Mouse (Mus musculus) neutrophil, adult 59 days (primary cell): ENCODE measurements around the gene Trim46. TPM values are rescaled to one million over a fixed set of nuclear protein-coding genes. Genes with fewer than 3 reads are reported as not detected.

ENCODE experiments used
- total RNA-seq, 2 experiments: library from RNA; stranded (reverse); gene quantifications; 1 replicate in 1 of 2; 2 replicates in 1 of 2; pipeline ENCODE4 v1.2.4; 2023

The Trim46 gene
- under 1 TPM; 0.53 to 0.69 TPM for total RNA-seq

GRCm38 (mm10) chr3:89246261-89247100 lies at the start of gene Trim46:
Gene Trim46, minus strand, starts transcription at chr3:89246309.

GRCm38 (mm10) chr3:89280606-89281511 lies 34.8 kb upstream of the Trim46 start, which contains the start of gene Efna1:
Gene Efna1, minus strand, starts transcription at chr3:89281142.

GRCm38 (mm10) chr3:89270051-89270755 lies 24.1 kb upstream of the Trim46 start, which contains the start of gene Slc50a1:
Gene Slc50a1, minus strand, starts transcription at chr3:89270570.

GRCm38 (mm10) chr3:89259076-89259475 lies 13.0 kb upstream of the Trim46 start, which contains the start of gene Dpm3:
Gene Dpm3, plus strand, starts transcription at chr3:89259358.

GRCm38 (mm10) chr3:89245688-89246171 lies 379 bp downstream of the Trim46 start, which contains the start of gene Krtcap2:
Gene Krtcap2, plus strand, starts transcription at chr3:89245966.

GRCm38 (mm10) chr3:89228836-89229235 lies 17.3 kb downstream of the Trim46 start, which contains the start of gene Muc1:
Gene Muc1, plus strand, starts transcription at chr3:89229057.

GRCm38 (mm10) chr3:89226900-89227299 lies 19.2 kb downstream of the Trim46 start, which contains the start of gene Mtx1:
Gene Mtx1, minus strand, starts transcription at chr3:89227088.

GRCm38 (mm10) chr3:89214681-89215411 lies 31.3 kb downstream of the Trim46 start, which contains the start of gene Thbs3:
Gene Thbs3, plus strand, starts transcription at chr3:89215180.

GRCm38 (mm10) chr3:89202253-89203141 lies 43.6 kb downstream of the Trim46 start, which contains the start of gene Gba:
Gene Gba, plus strand, starts transcription at chr3:89202928.

Other genes starting within 250 kb of the Trim46 start
- 10 to 100 TPM; 18.7 to 23.5 TPM for gene Rusc1, start 153.0 kb downstream of the Trim46 start, total RNA-seq
- gene Gm43738, start 145.2 kb downstream of the Trim46 start, total RNA-seq: not detected
- gene Fdps, start 144.3 kb downstream of the Trim46 start, total RNA-seq: 10 to 100 TPM; 27.4 to 34.5 TPM
- 10 to 100 TPM in 1 of 2 experiments, 1 to 10 TPM in 1; 5.7 to 15.2 TPM for gene Pklr, start 110.2 kb downstream of the Trim46 start, total RNA-seq
- not detected for gene Hcn3, start 86.1 kb downstream of the Trim46 start, total RNA-seq
- 10 to 100 TPM; 46.4 to 68.4 TPM for gene Clk2, start 81.5 kb downstream of the Trim46 start, total RNA-seq
- 10 to 100 TPM; 43.8 to 48.0 TPM for gene Scamp3, start 68.8 kb downstream of the Trim46 start, total RNA-seq
- gene Fam189b, start 63.2 kb downstream of the Trim46 start, total RNA-seq: 1 to 10 TPM; 6.2 to 8.9 TPM
- 10 to 100 TPM; 62.4 to 71.4 TPM for gene Gba, start 43.4 kb downstream of the Trim46 start, total RNA-seq
- gene Thbs3, start 31.1 kb downstream of the Trim46 start, total RNA-seq: 1 to 10 TPM in 1 of 2 experiments, under 1 TPM in 1; 0.38 to 1.1 TPM
- gene Mtx1, start 19.2 kb downstream of the Trim46 start, total RNA-seq: 10 to 100 TPM; 51.2 to 53.3 TPM
- not detected for gene Muc1, start 17.3 kb downstream of the Trim46 start, total RNA-seq
- 10 to 100 TPM; 58.9 to 75.6 TPM for gene Krtcap2, start 343 bp downstream of the Trim46 start, total RNA-seq
- gene Dpm3, start 13.0 kb upstream of the Trim46 start, total RNA-seq: 10 to 100 TPM; 35.3 to 45.6 TPM
- 10 to 100 TPM; 18.8 to 21.5 TPM for gene Slc50a1, start 24.3 kb upstream of the Trim46 start, total RNA-seq
- gene Efna1, start 34.8 kb upstream of the Trim46 start, total RNA-seq: not detected
- not detected for gene Efna3, start 76.7 kb upstream of the Trim46 start, total RNA-seq
- not detected for gene Efna4, start 91.7 kb upstream of the Trim46 start, total RNA-seq
- gene Adam15, start 103.7 kb upstream of the Trim46 start, total RNA-seq: 100 to 1,000 TPM; 120 to 129 TPM
- not detected for gene Dcst2, start 115.7 kb upstream of the Trim46 start, total RNA-seq
- gene Dcst1, start 118.9 kb upstream of the Trim46 start, total RNA-seq: not detected
- 100 to 1,000 TPM; 134 to 142 TPM for gene Zbtb7b, start 148.5 kb upstream of the Trim46 start, total RNA-seq
- under 1 TPM in 1 of 2 experiments, not detected in 1; 0.87 TPM for gene Lenep, start 156.5 kb upstream of the Trim46 start, total RNA-seq
- 10 to 100 TPM; 14.4 to 16.8 TPM for gene Flad1, start 165.6 kb upstream of the Trim46 start, total RNA-seq
- gene Cks1b, start 172.1 kb upstream of the Trim46 start, total RNA-seq: 10 to 100 TPM; 42.6 to 51.9 TPM
- gene Shc1, start 172.1 kb upstream of the Trim46 start, total RNA-seq: 100 to 1,000 TPM; 104 to 111 TPM
- gene Pygo2, start 183.9 kb upstream of the Trim46 start, total RNA-seq: 10 to 100 TPM; 37.1 to 39.3 TPM
- 100 to 1,000 TPM; 149 to 151 TPM for gene Pbxip1, start 190.4 kb upstream of the Trim46 start, total RNA-seq
- gene Pmvk, start 208.2 kb upstream of the Trim46 start, total RNA-seq: 1 to 10 TPM; 6.7 to 9.7 TPM